Mouse (Mus musculus) neural tube, embryonic 13.5 days (tissue): ENCODE results near the gene Pde1a. TPM values are rescaled to one million over a fixed set of nuclear protein-coding genes. Genes with fewer than 3 reads are reported as not detected.

Experiments
- ATAC-seq: fragments of 200-750 bp; cut with Nextera tagmentation; 2 replicates; pipeline ENCODE4 v1.8.0; 2017; ENCODE audit warnings: low read depth, mild to moderate bottlenecking, moderate TSS enrichment, moderate library complexity
- H3K27ac ChIP-seq: fragments of 300-500 bp; sonication (generic); replicated peaks from 2 replicates; pipeline ENCODE4 v1.5.1; 2015; ENCODE audit warnings: moderate library complexity, mild to moderate bottlenecking, inconsistent platforms
- H3K27me3 ChIP-seq: fragments of 300-500 bp; sonication (generic); 2 replicates; pipeline ENCODE4 v1.6.1; 2015; ENCODE audit warnings: mild to moderate bottlenecking, inconsistent platforms
- H3K36me3 ChIP-seq: fragments of 300-500 bp; sonication (generic); 2 replicates; pipeline ENCODE4 v1.6.1; 2015; ENCODE audit warnings: mild to moderate bottlenecking, inconsistent platforms
- H3K4me1 ChIP-seq: fragments of 300-500 bp; sonication (generic); replicated peaks from 2 replicates; pipeline ENCODE4 v1.6.1; 2015; ENCODE audit warnings: inconsistent platforms
- H3K4me2 ChIP-seq: fragments of 300-500 bp; sonication (generic); 2 replicates; pipeline ENCODE4 v1.6.1; 2015; ENCODE audit warnings: inconsistent platforms, mild to moderate bottlenecking, moderate library complexity
- H3K4me3 ChIP-seq: fragments of 300-500 bp; sonication (generic); 2 replicates; pipeline ENCODE4 v1.5.1; 2015; ENCODE audit warnings: mild to moderate bottlenecking, inconsistent platforms
- H3K9ac ChIP-seq: fragments of 300-500 bp; sonication (generic); 2 replicates; pipeline ENCODE4 v1.6.1; 2015; ENCODE audit warnings: moderate library complexity, mild to moderate bottlenecking, inconsistent platforms
- H3K9me3 ChIP-seq: fragments of 300-500 bp; sonication (generic); 2 replicates; pipeline ENCODE4 v1.6.1; 2016; ENCODE audit warnings: inconsistent platforms
- WGBS: fragments of 180-500 bp; shearing (Covaris S2); methylation state at CpG from one replicate; pipeline ENCODE4 v1.1.7; 2015; 5-methylcytosine and 5-hydroxymethylcytosine counted together
- polyA plus RNA-seq: library from polyadenylated mRNA; unstranded; fragments of >200 nt; fragmentation: Nextera tagmentation; extraction: Ambion mirVana; gene quantifications from 2 replicates; pipeline ENCODE4 v1.2.1, GENCODE M21; 2015

Pde1a gene
- polyA plus RNA-seq, 1 experiment from 2014 or later = 5.1 TPM

- no peak overlapping the region for H3K27ac ChIP-seq
- H3K4me2 ChIP-seq = no peak overlapping the region
- no peaks in the 10 kb centered on the region; the same call in 1 of the 2 replicates for H3K4me1 ChIP-seq
- no peak overlapping the region for H3K9ac ChIP-seq
- 100% methylated on average over 1 of the region's 1 CpGs for WGBS
- H3K36me3 ChIP-seq = no peaks in the 10 kb centered on the region
- no peaks in the 10 kb centered on the region for H3K27me3 ChIP-seq
- H3K9me3 ChIP-seq = no peaks in the 10 kb centered on the region
- H3K4me3 ChIP-seq = no peak overlapping the region
- ATAC-seq = no peak
Measured at GRCm38 (mm10) chr2:79978992-79979391, 150.3 kb downstream of the Pde1a start.

DNA sequence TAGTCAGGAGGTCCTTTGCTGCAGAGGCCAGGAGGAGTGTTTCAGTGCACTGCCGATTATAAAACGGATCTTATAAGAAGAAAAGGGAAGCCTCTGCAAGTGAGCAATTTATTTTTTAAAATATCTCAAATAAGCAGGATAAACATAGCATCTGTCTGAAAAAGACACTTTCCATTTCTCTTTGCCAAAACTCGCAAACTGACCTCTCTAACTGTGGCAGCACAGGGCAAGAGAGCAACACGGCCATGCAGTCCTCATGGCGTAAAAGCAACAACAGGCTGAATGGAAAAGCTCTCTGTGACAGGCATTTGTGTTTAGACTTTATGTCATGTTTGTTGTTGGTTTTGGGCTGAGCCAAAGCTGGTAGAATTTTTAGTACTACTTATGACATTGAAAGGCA lies 152.0 kb downstream of the Pde1a start:
- WGBS = 82% methylated on average over 5 of the region's 5 CpGs
- Histone ChIP-seq H3K36me3 (no peaks in the 10 kb centered on the region), H3K27me3 (no peaks in the 10 kb centered on the region)

DNA sequence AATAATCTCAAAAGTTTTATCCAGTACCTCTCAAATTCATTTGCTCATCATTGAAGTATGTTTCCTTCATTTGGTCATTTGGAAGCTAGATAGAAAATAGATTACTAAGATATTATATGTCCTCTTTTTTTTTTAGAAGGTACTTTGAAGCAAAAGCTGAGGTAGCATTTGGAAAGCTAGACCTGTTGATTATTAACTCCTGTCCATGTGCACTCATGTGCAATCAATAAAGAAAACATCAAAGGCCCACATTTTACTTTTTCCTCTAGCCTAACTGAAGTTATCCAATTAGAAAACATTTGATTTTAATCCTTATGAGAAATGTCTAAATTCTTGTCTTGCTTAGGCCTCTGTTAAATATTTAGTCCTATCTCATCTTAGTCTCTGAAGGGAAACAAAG lies 153.3 kb downstream of the Pde1a start:
- no peak overlapping the region for H3K27ac ChIP-seq
- no peaks in the 10 kb centered on the region for H3K27me3 ChIP-seq
- no peaks in the 10 kb centered on the region for H3K4me1 ChIP-seq
- H3K9ac ChIP-seq = no peak overlapping the region
- no peak for ATAC-seq
- no peaks in the 10 kb centered on the region for H3K9me3 ChIP-seq
- no peak overlapping the region for H3K4me2 ChIP-seq
- H3K4me3 ChIP-seq = no peak overlapping the region
- no peaks in the 10 kb centered on the region for H3K36me3 ChIP-seq

More for the DNA sequence above, 152.0 kb downstream of the Pde1a start:
- no peak overlapping the region for H3K9ac ChIP-seq
- H3K9me3 ChIP-seq = no peaks in the 10 kb centered on the region
- no peak overlapping the region for H3K27ac ChIP-seq
- no peak overlapping the region for H3K4me3 ChIP-seq
- no peaks in the 10 kb centered on the region for H3K4me1 ChIP-seq
- no peak overlapping the region for H3K4me2 ChIP-seq
- no peak for ATAC-seq

GRCm38 (mm10) chr2:79972271-79972670 lies 157.0 kb downstream of the Pde1a start:
- Histone ChIP-seq H3K36me3 (no peaks in the 10 kb centered on the region), H3K9ac (no peak overlapping the region), H3K27ac (no peak overlapping the region), H3K9me3 (no peaks in the 10 kb centered on the region), H3K27me3 (no peaks in the 10 kb centered on the region), H3K4me2 (no peak overlapping the region), H3K4me3 (no peak overlapping the region), H3K4me1 (no peaks in the 10 kb centered on the region)
- no peak for ATAC-seq

DNA sequence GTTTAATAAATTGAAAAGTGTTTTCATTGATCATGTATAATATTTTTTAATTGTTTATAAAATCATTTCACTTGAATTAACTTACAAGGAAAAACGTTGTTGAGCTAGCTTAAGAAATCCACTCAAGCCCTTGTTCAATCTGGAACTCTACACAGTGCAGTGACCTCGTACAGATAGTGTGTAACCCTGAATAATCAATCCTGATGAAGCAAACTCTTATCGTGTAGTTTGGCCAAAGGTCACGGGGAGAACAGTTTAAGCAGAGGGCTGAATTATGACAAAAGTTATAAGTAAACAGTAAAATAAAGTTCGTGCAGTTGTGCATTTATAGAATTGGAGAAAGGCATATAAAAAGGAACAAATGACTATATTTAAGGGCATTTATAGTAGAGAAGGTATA lies 159.7 kb downstream of the Pde1a start:
- Histone ChIP-seq H3K9ac (no peak overlapping the region), H3K27me3 (no peaks in the 10 kb centered on the region), H3K9me3 (no peaks in the 10 kb centered on the region), H3K4me1 (no peaks in the 10 kb centered on the region), H3K27ac (no peak overlapping the region), H3K4me3 (no peak overlapping the region), H3K36me3 (no peaks in the 10 kb centered on the region), H3K4me2 (no peak overlapping the region)
- 80% methylated on average over 5 of the region's 5 CpGs for WGBS
- ATAC-seq = no peak

- WGBS = 89% methylated on average over 9 of the region's 9 CpGs
- Histone ChIP-seq H3K9me3 (no peaks in the 10 kb centered on the region), H3K4me1 (no peaks in the 10 kb centered on the region), H3K4me2 (no peak overlapping the region), H3K27me3 (no peaks in the 10 kb centered on the region), H3K27ac (no peak overlapping the region), H3K36me3 (no peaks in the 10 kb centered on the region), H3K4me3 (no peak overlapping the region), H3K9ac (no peak overlapping the region)
- no peak for ATAC-seq
Measured at GRCm38 (mm10) chr2:79966681-79967506, 162.4 kb downstream of the Pde1a start.

DNA sequence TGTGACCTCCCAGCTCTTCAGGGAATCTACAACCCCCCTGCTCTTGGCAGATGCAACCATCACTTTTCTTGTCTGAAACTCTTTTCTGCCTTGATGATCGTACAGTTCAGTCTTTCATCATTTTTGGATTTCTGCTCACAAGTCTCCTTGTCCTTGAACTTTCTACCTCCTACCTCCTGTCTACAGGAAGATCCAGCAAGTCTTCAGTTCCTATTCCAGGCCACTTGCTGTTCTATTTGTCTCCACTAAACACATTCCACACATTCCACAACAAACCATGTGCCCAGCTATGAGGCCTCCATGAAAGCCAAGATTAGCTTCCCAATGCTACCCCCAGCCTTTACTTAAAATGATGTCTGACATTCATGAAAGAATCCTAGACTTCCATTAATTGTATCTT lies 163.2 kb downstream of the Pde1a start:
- 96% methylated on average over 1 of the region's 1 CpGs for WGBS
- no peaks in the 10 kb centered on the region for H3K36me3 ChIP-seq
- no peak for ATAC-seq
- no peak overlapping the region for H3K4me2 ChIP-seq
- H3K9ac ChIP-seq = no peak overlapping the region
- no peak overlapping the region for H3K4me3 ChIP-seq
- no peaks in the 10 kb centered on the region for H3K9me3 ChIP-seq
- H3K27me3 ChIP-seq = no peaks in the 10 kb centered on the region
- no peak overlapping the region for H3K27ac ChIP-seq
- H3K4me1 ChIP-seq = no peaks in the 10 kb centered on the region

DNA sequence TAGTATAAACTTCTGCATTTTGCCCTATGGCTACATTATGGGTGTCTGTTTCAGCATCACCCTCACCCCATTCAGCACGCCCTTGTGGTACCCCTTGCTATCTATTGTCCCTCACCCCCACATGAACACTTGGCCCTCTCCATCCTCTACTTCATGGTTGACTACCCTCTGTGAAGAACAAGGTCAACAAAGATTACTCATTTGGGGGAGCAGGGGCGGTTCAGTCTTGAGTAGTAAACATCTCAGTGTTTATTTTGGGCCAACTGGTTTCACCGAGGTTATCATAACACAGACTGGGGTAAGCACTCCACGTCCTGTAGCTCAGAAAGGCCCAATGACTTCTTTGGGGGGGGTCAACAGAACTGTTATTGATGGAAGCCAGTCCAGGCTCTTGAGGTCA lies 164.3 kb downstream of the Pde1a start:
- H3K36me3 ChIP-seq = no peaks in the 10 kb centered on the region
- H3K9ac ChIP-seq = no peak overlapping the region
- H3K4me1 ChIP-seq = no peaks in the 10 kb centered on the region
- no peak overlapping the region for H3K4me2 ChIP-seq
- no peak for ATAC-seq
- H3K27ac ChIP-seq = no peak overlapping the region
- H3K9me3 ChIP-seq = no peaks in the 10 kb centered on the region
- H3K4me3 ChIP-seq = no peak overlapping the region
- WGBS = 75% methylated on average over 4 of the region's 4 CpGs
- H3K27me3 ChIP-seq = no peaks in the 10 kb centered on the region

GRCm38 (mm10) chr2:79961421-79961820 lies 167.8 kb downstream of the Pde1a start:
- 90% methylated on average over 4 of the region's 4 CpGs for WGBS
- Histone ChIP-seq H3K9ac (no peak overlapping the region), H3K27me3 (no peaks in the 10 kb centered on the region), H3K4me2 (no peak overlapping the region), H3K9me3 (no peaks in the 10 kb centered on the region), H3K4me1 (no peaks in the 10 kb centered on the region), H3K27ac (no peak overlapping the region), H3K36me3 (no peaks in the 10 kb centered on the region), H3K4me3 (no peak overlapping the region)
- no peak for ATAC-seq

- no peak for ATAC-seq
- Histone ChIP-seq H3K36me3 (no peaks in the 10 kb centered on the region), H3K9me3 (no peaks in the 10 kb centered on the region), H3K4me2 (no peak overlapping the region), H3K4me1 (no peaks in the 10 kb centered on the region), H3K9ac (no peak overlapping the region), H3K4me3 (no peak overlapping the region), H3K27ac (no peak overlapping the region), H3K27me3 (no peaks in the 10 kb centered on the region)
- 82% methylated on average over 6 of the region's 6 CpGs for WGBS
Measured at GRCm38 (mm10) chr2:79957659-79958340, 171.5 kb downstream of the Pde1a start.

DNA sequence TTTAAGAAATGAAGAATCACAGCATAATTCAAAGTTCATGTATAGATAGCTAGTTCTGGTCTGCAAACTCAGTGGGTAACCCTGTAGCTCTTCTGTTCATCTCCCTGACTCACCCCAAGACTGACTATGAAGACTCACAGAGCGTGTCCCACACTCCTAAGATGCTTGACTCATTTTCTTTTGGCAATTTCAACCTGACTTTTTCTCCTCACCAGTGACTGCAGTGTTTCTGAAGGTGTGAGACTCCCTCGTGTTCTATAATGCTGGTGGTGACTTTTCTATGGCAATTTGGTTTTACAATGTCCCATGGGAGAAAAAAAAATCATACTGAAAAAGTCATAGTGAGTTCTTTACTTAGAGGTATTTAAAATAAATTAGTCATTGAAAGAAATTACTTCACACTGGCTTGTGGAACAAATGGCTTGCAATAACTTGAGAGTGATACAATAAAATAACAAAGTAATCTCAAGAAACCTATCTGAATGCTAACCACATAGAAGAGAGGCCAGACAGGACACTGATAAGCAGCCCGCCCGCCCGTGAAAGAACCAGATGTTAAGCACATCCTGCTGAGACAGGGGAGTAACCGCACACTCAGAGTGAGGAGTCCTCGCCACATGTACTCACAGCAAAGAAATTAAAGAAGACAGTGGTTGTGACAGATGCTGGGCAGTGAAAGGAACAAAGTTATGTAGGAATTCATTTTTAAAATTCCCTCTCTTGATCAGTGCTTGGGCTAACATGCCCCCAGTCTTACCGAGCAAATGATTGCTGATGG lies 183.2 kb downstream of the Pde1a start:
- no peak for ATAC-seq
- Histone ChIP-seq H3K27ac (no peak overlapping the region), H3K4me3 (no peak overlapping the region), H3K9ac (no peak overlapping the region), H3K9me3 (no peaks in the 10 kb centered on the region), H3K4me2 (no peak overlapping the region), H3K36me3 (no peaks in the 10 kb centered on the region), H3K27me3 (no peaks in the 10 kb centered on the region), H3K4me1 (no peaks in the 10 kb centered on the region)
- 65% methylated on average over 8 of the region's 8 CpGs for WGBS

DNA sequence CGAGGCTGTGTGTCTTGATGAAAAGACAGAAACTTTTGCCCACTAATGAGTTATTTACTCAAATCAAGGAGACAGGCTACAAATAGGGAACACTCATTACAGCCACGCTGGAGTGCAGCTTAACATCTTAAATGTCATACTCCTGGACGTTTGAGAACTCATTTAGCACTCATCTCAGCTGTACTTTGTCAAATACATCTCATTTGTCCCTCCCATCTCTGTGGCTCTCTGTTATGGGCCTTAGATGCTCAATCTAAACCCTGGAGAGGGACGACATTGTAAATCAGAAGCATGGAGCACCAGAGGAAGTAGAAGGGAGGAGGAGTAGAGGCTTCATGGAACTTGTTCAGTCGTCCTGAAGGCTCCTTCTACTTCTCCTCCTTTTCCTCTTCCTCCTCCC lies 194.6 kb downstream of the Pde1a start:
- Histone ChIP-seq H3K36me3 (no peaks in the 10 kb centered on the region), H3K27me3 (no peaks in the 10 kb centered on the region), H3K9ac (no peak overlapping the region), H3K4me1 (no peaks in the 10 kb centered on the region), H3K4me3 (no peak overlapping the region), H3K9me3 (no peaks in the 10 kb centered on the region), H3K4me2 (no peak overlapping the region), H3K27ac (no peak overlapping the region)
- 55% methylated on average over 5 of the region's 5 CpGs for WGBS
- no peak for ATAC-seq
